Mouse (Mus musculus): ENCODE results near the gene Tex19.2.
A peak's percentile ranks its signal among the peaks of the same experiment; 100 is the strongest.
"Not testable (repeated sequence)": the region's sequence is repeated elsewhere in the genome, so short reads cannot be mapped to it uniquely, and the experiment has no call there.

Gene Tex19.2

DNA sequence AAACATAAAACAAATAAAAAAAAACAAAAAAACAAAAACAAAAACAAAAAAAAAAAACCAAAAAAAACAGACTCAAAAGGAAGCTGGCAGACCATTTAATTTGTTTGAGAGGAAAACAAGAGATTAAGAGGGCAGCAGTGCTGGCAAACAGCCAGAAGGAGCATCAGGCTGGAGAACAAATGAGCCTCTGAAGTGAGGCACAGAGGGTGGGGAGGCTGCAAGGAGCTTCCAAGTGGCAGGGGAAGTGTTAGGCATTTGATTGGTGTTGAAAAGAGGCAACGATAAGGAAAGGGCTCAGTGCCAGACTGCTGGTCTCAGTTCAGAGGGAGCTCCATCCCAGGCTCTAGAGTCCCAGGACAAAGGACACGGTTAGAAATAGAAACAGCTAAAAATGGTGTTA is 8.5 kb downstream of the Tex19.2 start:
- DNase-seq, result peak; percentile 50

GRCm38 (mm10) chr11:121108061-121108460 is 10.4 kb downstream of the Tex19.2 start:
- DNase-seq, result no peak

- not testable (repeated sequence) for DNase-seq
Measured at GRCm38 (mm10) chr11:121107242-121107641, 11.2 kb downstream of the Tex19.2 start.

GRCm38 (mm10) chr11:121101124-121101805 is 17.2 kb downstream of the Tex19.2 start:
- no peak for DNase-seq

DNA sequence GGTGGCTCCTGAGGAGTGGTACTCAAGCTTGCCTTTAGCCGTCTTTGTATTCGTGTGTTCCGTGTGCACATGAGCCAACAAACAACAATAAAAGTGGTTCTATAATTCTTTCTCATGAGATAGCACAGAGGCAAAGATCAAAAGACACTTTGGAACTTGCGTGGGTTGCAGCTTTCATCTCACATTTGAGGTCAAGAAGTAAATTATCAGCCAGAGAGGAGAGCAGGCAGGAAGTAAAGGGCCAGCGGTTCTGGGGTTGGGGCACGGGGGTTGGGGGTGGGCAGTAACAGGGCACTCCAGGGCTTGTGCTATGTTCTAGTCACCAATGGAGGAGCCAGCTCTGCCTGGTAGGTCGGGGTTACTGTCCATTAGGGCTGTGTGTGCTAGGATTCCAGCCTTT is 17.8 kb downstream of the Tex19.2 start:
- DNase-seq, result no peak

GRCm38 (mm10) chr11:121099762-121100161 is 18.7 kb downstream of the Tex19.2 start:
- no peak for DNase-seq

GRCm38 (mm10) chr11:121092606-121093585 is 25.6 kb downstream of the Tex19.2 start:
- DNase-seq, result no peak

GRCm38 (mm10) chr11:121090943-121091342 is 27.5 kb downstream of the Tex19.2 start:
- no peak for DNase-seq

- DNase-seq, result no peak
Measured at GRCm38 (mm10) chr11:121089756-121090546, 28.5 kb downstream of the Tex19.2 start.

DNA sequence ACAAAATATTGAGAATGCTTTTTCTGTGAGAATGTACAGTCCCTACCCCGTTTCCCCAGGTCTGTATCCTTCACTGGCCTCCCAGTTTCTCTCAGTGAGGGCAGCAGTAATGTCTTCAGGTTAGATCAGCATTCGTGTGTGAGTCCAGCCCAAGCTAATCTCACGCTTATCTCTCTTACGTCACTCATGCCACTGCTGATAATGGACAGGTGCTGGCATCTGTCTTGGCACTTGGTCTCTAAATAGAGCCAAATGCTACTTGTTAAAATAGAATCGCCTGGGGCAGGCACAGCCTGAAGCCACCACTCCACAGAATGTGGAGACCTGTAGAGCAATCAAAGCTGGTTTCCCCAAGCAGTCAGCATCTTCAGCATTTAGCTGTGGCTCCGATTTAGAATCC is 29.5 kb downstream of the Tex19.2 start:
- DNase-seq, result no peak

DNA sequence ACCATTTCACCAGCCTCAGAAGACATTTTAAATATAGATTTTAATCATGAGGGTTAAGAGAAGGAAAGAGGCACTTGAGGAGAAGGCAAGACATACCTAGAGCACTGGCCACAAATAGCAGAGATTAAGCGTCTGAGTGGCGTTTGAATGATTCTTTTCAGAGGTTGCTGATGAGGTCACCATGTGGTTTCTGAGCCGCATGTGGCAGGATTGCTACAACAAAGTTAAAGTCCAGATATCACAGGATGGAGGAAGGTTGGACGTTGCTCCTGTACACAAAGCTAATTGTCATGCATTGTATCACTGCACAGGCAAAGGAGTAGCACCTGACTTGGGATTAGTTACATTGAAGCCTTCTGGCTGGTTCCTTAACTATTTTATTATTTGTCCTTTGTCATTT is 32.2 kb downstream of the Tex19.2 start:
- DNase-seq, result no peak

DNA sequence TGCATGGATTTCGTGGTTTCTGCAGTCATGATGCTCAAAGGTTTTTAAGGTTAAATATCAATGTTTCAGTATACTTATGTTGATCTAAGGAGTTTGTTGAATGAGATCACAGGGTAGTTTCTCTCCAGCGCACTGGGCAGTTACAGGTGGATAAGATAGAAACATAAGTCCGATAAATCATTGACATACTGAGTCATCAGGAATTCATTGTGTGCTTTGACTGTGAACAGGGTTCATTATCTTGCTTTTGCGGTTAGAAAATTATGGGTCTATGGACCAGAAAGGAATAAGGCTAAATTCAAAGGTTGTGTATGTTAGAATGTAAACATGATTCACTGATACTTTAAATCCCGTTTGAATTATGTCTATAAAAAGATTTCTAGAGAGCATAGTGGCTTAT is 33.3 kb downstream of the Tex19.2 start:
- no peak for DNase-seq

DNA sequence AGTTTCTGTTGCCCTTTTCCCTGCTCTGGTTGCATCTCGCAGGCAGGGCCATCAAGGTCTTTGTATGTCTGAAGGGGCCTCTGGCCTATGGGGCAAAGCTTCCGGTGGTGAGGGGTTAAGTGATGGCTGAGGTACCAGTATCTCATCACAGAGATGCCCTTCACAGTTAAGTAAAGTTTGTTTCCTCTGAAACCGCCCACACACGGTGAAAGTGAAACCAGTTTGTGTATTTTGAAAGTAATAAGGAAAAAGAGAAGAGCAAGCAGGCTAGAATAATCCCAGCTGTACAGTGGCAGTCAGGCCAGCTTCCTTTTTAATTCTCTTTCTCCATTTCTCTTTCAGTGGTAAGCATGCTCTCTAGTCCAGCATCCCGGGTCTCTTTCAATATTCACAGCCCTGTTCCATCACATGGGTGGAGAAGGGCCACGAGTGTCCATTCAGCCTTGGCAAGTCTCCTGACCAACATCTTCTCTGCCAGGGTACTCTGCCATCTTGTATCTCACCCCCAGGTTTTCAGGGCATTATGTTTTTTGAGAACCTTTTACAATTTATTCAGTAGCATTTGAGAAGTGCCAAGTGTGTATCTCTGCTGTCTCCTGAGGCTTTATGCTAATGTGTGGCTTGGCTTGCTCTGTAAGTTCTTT is 35.5 kb downstream of the Tex19.2 start:
- DNase-seq, result no peak

DNA sequence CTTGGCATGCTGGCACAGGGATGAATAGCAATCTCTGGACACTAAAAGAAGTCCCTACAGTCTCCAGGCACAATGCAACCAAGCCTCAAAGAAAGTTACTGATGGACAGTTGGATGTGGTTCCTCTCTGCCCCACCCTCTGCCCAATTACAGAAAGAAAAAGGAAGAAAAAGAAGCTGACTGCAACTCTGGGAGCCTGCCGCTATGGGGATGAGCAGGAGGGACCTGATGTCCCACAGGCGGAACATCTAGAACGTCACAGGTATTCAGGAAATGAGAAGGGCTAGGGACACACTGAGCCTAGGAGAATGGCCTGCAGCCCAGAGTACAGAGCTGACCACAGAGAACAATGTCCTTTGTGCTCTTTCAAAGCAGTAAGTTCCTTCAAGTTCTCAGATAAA is 36.2 kb downstream of the Tex19.2 start:
- DNase-seq, result no peak

GRCm38 (mm10) chr11:121081120-121081519 is 37.4 kb downstream of the Tex19.2 start, which contains the start of gene Sectm1a:
TSS of gene Sectm1a (minus strand) at chr11:121081220.
- DNase-seq, result no peak

DNA sequence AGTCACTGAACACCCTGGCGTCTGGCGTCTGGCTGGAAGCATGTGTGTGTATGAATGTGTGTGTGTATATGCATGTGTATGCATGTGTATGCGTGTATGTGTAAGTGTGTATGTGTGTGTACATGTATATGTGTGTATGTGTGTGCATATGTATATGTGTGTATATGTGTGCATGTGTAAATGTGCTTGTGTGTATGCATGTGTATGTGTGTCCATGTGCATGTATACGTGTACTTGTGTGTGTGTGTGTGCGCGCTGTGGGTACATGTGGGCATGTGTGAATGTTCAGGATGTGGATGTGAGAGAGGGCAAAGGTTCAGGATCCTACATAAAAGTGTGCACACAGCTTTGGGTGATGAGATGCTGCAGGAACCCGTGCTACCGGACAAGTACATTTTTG is 38.1 kb downstream of the Tex19.2 start:
- no peak for DNase-seq

- no peak for DNase-seq
Measured at GRCm38 (mm10) chr11:121075655-121076054, 42.8 kb downstream of the Tex19.2 start.

GRCm38 (mm10) chr11:121069662-121070061 is 48.8 kb downstream of the Tex19.2 start:
- not testable (repeated sequence) for DNase-seq

- DNase-seq, result no peak
Measured at GRCm38 (mm10) chr11:121067895-121068294, 50.6 kb downstream of the Tex19.2 start.

Measured in liver (tissue).